ENCODE assay signal across 1 mouse cellular context in the genomic region with DNA sequence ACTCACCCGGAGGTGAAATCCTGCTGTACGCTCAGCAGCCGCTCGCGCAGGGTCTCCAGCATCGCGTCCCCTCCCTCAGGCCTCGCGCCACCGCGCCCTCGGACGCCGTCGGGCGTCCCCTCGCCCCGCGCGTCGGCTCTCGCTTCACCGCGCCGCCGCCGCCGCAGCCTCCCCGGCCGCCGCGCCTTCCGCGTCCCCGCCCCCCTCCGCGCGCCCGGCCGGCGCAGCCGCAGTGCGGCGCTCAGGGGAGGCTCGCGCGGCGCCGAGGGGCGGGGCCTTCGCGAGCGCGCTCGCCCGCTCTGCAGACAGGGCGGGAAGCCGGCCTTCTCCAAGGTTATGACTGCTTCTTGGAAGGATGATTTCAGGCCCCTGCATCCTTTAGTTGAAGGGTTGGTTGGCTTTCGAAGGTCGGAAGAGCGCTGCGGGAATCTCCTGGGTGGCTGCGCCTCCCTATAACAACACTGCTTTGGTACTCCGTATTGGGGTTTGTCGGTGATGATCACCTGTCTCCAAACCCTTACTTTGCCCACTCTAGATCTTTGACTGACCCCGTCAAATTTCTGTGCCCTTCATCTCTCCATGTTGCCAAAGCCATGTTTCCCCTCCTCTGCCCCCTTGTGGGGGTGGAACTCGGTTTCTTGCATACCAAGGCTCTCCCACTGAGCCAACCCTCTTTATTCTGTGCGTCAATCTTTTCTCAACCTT.
TF ChIP-seq lines count a peak whose summit lies in the region.

A gene (minus strand): TSS at position 237 of the 705 bp plus-strand sequence.

TF ChIP-seq in CH12.LX, 34 proteins besides CTCF, POLR2A, EP300 and RAD21 (continued from another document):
- TF ChIP-seq JUN (IDR thresholded peaks at IDR 0.05; ENCODE audit: insufficient read depth, low read depth, low read length) (no peak), MXI1 (IDR thresholded peaks at IDR 0.05; ENCODE audit: low read depth, low read length) (no peak), CHD1 (IDR thresholded peaks at IDR 0.05; ENCODE audit: low read depth, low read length) (no peak), ZKSCAN1 (IDR thresholded peaks at IDR 0.05; ENCODE audit: borderline replicate concordance, low read depth, low read length) (no peak), USF1 (IDR thresholded peaks at IDR 0.05; ENCODE audit: low read depth, low read length) (no peak), MAX (IDR thresholded peaks at IDR 0.05; ENCODE audit: low read length) (no peak), MYC (IDR thresholded peaks at IDR 0.05; ENCODE audit: low read depth, low read length) (no peak), ELF1 (IDR thresholded peaks at IDR 0.05; ENCODE audit: low read depth, low read length) (peak; percentile 70), GABPA (IDR thresholded peaks at IDR 0.05; ENCODE audit: insufficient replicate concordance, low read depth, low read length) (no peak), NRF1 (IDR thresholded peaks at IDR 0.05; ENCODE audit: low read depth, low read length) (peak; percentile 92)
